Mouse (Mus musculus) lung, embryonic 16.5 days (tissue): ENCODE measurements around the gene Rtl6. TPM values are rescaled to one million over a fixed set of nuclear protein-coding genes. Genes with fewer than 3 reads are reported as not detected.

Experiments used
- ATAC-seq: fragments of 200-750 bp; cut with Nextera tagmentation; 2 replicates; pipeline ENCODE4 v1.8.0; 2017; ENCODE audit warnings: low read depth, mild to moderate bottlenecking, moderate library complexity
- H3K27ac ChIP-seq: fragments of 300-500 bp; sonication (generic); 2 replicates; pipeline ENCODE4 v1.5.1; 2014; ENCODE audit warnings: mild to moderate bottlenecking, control low read depth, low read length
- H3K27me3 ChIP-seq: fragments of 300-500 bp; sonication (generic); 2 replicates; pipeline ENCODE4 v1.6.1; 2014; ENCODE audit warnings: low read depth, low read length, mixed read lengths; ENCODE audit not compliant: control insufficient read depth, insufficient read depth
- H3K36me3 ChIP-seq: fragments of 300-500 bp; sonication (generic); 2 replicates; pipeline ENCODE4 v1.6.1; 2014; ENCODE audit warnings: low read length; ENCODE audit not compliant: control insufficient read depth, insufficient read depth
- H3K4me1 ChIP-seq: fragments of 300-500 bp; sonication (generic); replicated peaks from 2 replicates; pipeline ENCODE4 v1.6.1; 2014; ENCODE audit warnings: low read length, mixed read lengths; ENCODE audit not compliant: control insufficient read depth, insufficient read depth
- H3K4me2 ChIP-seq: fragments of 300-500 bp; sonication (generic); 2 replicates; pipeline ENCODE4 v1.6.1; 2014; ENCODE audit warnings: low read depth, low read length, control low read depth
- H3K4me3 ChIP-seq: fragments of 300-500 bp; sonication (generic); 2 replicates; pipeline ENCODE4 v1.5.1; 2014; ENCODE audit warnings: mild to moderate bottlenecking, low read length, control low read depth
- H3K9ac ChIP-seq: fragments of 300-500 bp; sonication (generic); 2 replicates; pipeline ENCODE4 v1.6.1; 2014; ENCODE audit warnings: low read length, control low read depth
- H3K9me3 ChIP-seq: fragments of 300-500 bp; sonication (generic); 2 replicates; pipeline ENCODE4 v1.6.1; 2016; ENCODE audit warnings: low read length; ENCODE audit not compliant: control insufficient read depth
- WGBS: fragments of 180-500 bp; shearing (Covaris S2); extraction: QIAGEN DNeasy Blood & Tissue Kit; methylation state at CpG from one replicate; pipeline ENCODE4 v1.1.7; 2014; 5-methylcytosine and 5-hydroxymethylcytosine counted together
- polyA plus RNA-seq: library from polyadenylated mRNA; unstranded; fragments of >200 nt; fragmentation: Nextera tagmentation; extraction: Ambion mirVana; gene quantifications from 2 replicates; pipeline ENCODE4 v1.2.1, GENCODE M21; 2015

Rtl6 gene
- polyA plus RNA-seq, 1 experiment from 2014 or later, result 9.7 TPM

DNA sequence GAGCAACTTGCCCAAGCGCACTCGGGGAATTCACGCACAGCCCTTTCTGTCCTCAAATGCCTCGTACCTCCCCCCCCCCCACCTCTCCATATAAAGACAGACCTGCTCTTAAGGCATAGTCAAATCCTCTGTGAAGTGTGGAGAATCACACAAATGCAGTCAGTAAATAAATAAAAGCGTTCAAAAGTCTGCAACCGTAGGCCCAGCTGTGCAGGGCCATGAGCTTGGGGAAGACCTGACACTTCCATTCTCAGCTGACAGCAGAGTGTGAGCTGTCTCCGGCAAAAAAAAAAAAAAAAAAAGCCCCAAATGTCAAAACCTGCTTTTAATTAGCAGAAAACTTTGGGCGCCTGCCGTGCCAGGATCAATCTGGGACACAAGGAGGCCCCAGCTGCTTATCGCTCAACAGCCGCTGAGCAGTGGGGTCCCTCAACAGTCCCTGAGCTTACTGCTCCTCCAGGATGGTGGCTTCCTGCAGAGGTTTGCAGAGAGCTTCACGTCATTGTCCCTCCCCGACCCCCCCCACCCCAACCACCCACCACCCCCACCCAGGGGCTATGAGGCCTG, 34.0 kb upstream of the Rtl6 start:
- ATAC-seq, result no peak
- Histone ChIP-seq H3K4me3 (no peak overlapping the region), H3K36me3 (no peaks in the 10 kb centered on the region), H3K9me3 (no peaks in the 10 kb centered on the region), H3K27ac (no peak overlapping the region), H3K4me1 (peaks cover 14% of the 10 kb centered on the region), H3K9ac (no peak overlapping the region), H3K4me2 (no peak overlapping the region), H3K27me3 (no peaks in the 10 kb centered on the region)
- WGBS, result 42% methylated on average over 13 of the region's 13 CpGs

DNA sequence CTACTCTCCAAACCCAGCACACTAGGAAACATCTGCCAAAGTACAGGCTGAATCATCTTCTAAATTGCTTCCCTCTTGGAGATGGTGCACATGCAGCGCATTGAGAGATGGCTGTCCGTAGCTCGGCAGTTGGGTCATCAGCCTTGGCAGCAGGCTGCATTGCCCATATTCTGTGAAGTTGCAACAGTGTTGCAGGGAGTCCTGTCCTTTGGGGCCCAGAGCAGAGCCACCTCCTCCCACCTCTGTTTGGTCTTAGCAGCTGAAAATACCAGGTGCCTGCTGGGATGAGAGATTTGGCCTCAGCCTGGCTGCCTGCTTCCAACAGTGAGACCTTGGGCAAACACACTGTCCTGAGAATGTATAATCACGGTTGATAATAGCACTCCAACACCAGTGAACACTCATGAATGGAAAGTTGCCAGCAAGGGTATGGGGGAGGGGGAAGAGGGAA, 30.8 kb upstream of the Rtl6 start:
- 35% methylated on average over 4 of the region's 4 CpGs for WGBS
- Histone ChIP-seq H3K36me3 (no peaks in the 10 kb centered on the region), H3K4me3 (no peak overlapping the region), H3K27me3 (no peaks in the 10 kb centered on the region), H3K27ac (peak overlapping the region; percentile 19; the same call in 1 of the 2 replicates), H3K9me3 (0 out of 2 replicates have a peak, but pooled peaks cover 2% of the 10 kb centered on the region), H3K9ac (no peak overlapping the region), H3K4me1 (peaks cover 14% of the 10 kb centered on the region), H3K4me2 (no peak overlapping the region)
- peak; percentile 81 for ATAC-seq

DNA sequence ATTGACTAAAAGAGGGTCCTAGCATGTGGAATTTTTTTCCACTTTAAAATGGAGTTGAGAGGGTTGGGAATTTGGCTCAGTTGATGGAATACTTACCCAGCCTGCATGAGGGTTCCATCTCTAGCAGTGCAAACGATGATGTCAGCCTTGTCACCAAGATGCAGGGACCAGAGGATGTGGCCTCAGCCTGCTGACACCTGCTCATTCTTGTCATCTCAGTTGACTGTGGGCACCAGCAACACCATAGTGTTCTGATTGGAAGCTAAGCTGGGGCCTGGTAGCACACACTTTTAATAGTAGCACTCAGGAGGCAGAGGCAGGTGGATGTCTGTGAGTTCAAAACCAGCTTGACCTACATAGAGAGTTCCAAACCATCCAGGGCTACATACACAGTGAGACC, 21.0 kb upstream of the Rtl6 start:
- H3K4me2 ChIP-seq, result no peak overlapping the region

DNA sequence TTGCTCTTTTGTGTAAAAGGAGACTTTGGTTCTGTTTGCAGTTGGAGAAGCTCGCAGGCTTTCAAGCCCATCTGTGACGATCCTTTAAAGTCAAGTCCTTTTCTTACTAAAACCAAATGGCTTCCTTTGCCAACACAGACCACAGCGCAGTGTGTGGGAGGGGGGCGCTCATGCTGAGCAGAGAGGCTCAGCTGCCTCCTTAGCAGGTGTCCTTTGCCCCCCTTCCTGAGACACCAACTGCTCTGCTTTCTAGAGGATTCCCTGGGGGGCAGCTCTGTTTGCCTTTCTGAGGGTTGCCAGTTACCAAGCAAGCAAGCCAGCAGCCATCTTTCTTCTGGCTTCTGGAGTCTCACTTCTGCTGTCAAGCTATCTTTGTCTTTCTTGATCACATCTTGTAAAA, 19.4 kb upstream of the Rtl6 start:
- Histone ChIP-seq H3K4me3 (no peak overlapping the region), H3K27me3 (no peaks in the 10 kb centered on the region), H3K9me3 (no peaks in the 10 kb centered on the region), H3K36me3 (no peaks in the 10 kb centered on the region), H3K9ac (no peak overlapping the region), H3K27ac (no peak overlapping the region), H3K4me1 (no peaks in the 10 kb centered on the region), H3K4me2 (no peak overlapping the region)
- WGBS, result 38% methylated on average over 4 of the region's 4 CpGs
- ATAC-seq, result no peak

More for the DNA sequence above, 21.0 kb upstream of the Rtl6 start:
- no peak overlapping the region for H3K27ac ChIP-seq
- H3K36me3 ChIP-seq, result no peaks in the 10 kb centered on the region
- ATAC-seq, result no peak
- WGBS, result 69% methylated on average over 1 of the region's 1 CpGs
- no peak overlapping the region for H3K4me3 ChIP-seq
- H3K9ac ChIP-seq, result no peak overlapping the region
- H3K4me1 ChIP-seq, result no peaks in the 10 kb centered on the region
- H3K9me3 ChIP-seq, result no peaks in the 10 kb centered on the region
- H3K27me3 ChIP-seq, result no peaks in the 10 kb centered on the region

DNA sequence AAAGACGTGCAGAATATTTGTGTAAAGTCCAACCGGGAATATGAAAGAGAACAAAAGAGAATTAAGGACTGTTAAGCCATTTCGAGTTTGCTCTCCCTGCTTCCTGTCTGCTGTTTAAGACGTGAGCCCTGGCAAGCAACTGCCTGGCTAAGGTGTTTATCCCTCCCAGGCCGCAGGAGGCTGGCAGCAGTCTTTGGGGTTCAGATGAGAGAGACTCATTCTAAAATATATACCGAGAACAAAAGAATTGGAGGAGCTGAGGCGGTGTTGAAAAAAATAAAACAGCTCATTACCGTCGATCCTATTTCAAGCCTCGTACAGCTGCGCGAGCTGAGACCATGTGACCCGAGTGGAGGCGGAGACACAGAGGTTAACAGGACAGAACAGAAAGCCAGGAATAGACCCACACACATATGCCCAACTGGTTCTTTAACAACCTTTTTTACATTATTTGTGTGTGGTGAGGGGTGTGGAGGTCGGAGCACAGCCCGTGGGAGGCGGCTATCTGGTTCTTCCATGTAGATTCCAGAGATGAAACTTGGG, 9.0 kb upstream of the Rtl6 start:
- WGBS, result 41% methylated on average over 17 of the region's 17 CpGs
- Histone ChIP-seq H3K9ac (no peak overlapping the region), H3K4me3 (no peak overlapping the region), H3K4me1 (no peaks in the 10 kb centered on the region), H3K9me3 (no peaks in the 10 kb centered on the region), H3K36me3 (no peaks in the 10 kb centered on the region), H3K27ac (no peak overlapping the region), H3K4me2 (no peak overlapping the region; the same call in 1 of the 2 replicates), H3K27me3 (no peaks in the 10 kb centered on the region)
- ATAC-seq, result no peak

- Histone ChIP-seq H3K4me3 (no peak overlapping the region), H3K9ac (no peak overlapping the region), H3K4me1 (peaks cover 4% of the 10 kb centered on the region), H3K36me3 (no peaks in the 10 kb centered on the region), H3K4me2 (no peak overlapping the region), H3K9me3 (0 out of 2 replicates have a peak, but pooled peaks cover 3% of the 10 kb centered on the region), H3K27me3 (no peaks in the 10 kb centered on the region), H3K27ac (no peak overlapping the region)
- WGBS, result 57% methylated on average over 2 of the region's 2 CpGs
- ATAC-seq, result no peak
Measured at GRCm38 (mm10) chr15:84561501-84561900, 3.9 kb upstream of the Rtl6 start.

DNA sequence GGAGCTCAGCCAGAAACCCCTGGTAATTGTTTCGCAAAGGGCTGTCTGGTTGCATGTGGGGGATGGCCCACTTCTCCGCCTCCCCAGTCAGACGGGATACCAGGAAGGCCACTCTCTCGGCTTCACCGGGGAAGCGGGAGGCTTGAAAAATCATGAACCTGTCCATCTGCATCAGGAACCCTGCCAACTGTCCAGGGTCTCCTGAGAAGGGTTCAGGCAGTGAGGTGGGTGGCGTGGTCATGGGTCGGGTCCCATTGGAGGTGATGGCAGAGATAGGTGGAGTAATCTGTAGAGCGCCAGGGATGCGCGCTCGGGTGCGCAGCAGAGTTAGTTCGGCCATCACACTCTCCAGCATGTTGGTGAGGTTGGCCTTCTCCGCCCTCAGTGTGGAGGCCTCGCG, 949 bp downstream of the Rtl6 start:
- Histone ChIP-seq H3K9ac (no peak overlapping the region; the same call in 1 of the 2 replicates), H3K4me2 (peak overlapping the region; percentile 94; the same call in 1 of the 2 replicates), H3K4me3 (no peak overlapping the region; the same call in 1 of the 2 replicates), H3K36me3 (peaks cover 5% of the 10 kb centered on the region; the same call in 1 of the 2 replicates), H3K4me1 (peaks cover 4% of the 10 kb centered on the region), H3K9me3 (0 out of 2 replicates have a peak, but pooled peaks cover 3% of the 10 kb centered on the region), H3K27ac (no peak overlapping the region), H3K27me3 (no peaks in the 10 kb centered on the region)
- no peak for ATAC-seq
- WGBS, result 94% methylated on average over 17 of the region's 17 CpGs

- no peak overlapping the region for H3K27ac ChIP-seq
- no peak for ATAC-seq
- no peak overlapping the region for H3K9ac ChIP-seq
- H3K4me2 ChIP-seq, result no peak overlapping the region
- H3K27me3 ChIP-seq, result no peaks in the 10 kb centered on the region
- no peaks in the 10 kb centered on the region for H3K4me1 ChIP-seq
- peaks cover 2% of the 10 kb centered on the region; the same call in 1 of the 2 replicates for H3K36me3 ChIP-seq
- 65% methylated on average over 4 of the region's 4 CpGs for WGBS
- H3K9me3 ChIP-seq, result no peaks in the 10 kb centered on the region
- H3K4me3 ChIP-seq, result no peak overlapping the region
Measured at GRCm38 (mm10) chr15:84551065-84551464, 6.6 kb downstream of the Rtl6 start.

DNA sequence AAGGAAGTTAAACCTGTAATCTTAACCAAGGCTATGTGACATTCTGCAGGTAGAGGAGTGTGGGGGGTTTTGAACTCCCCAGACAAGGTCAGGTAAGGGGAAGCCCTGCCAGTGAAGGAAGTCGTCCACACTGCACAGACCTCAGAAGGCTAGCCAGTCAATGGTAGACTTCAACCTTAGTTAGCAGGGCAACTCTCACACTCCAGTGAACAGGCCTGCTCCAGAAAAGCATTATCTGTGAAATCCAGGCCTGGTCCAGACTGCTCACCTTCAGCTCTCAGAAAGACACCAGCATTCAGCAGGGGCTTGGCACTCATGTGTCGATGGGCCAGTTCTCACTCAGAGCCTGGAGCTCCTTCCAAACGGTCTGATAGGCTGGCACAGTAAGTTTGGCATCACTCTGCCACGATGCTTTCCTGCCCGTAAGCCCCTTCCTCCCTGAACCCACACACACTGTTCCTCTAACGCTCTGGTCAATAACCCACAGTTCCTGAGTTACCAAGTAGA, 8.3 kb downstream of the Rtl6 start:
- Histone ChIP-seq H3K27ac (no peak overlapping the region), H3K27me3 (no peaks in the 10 kb centered on the region), H3K9me3 (no peaks in the 10 kb centered on the region), H3K4me1 (no peaks in the 10 kb centered on the region), H3K4me3 (no peak overlapping the region), H3K9ac (no peak overlapping the region), H3K4me2 (no peak overlapping the region), H3K36me3 (no peaks in the 10 kb centered on the region)
- 84% methylated on average over 6 of the region's 6 CpGs for WGBS
- no peak for ATAC-seq
